Mouse (Mus musculus) 3134 (cell line): ENCODE measurements around the gene Slc25a13.

Experiments used
- DNase-seq: peaks from one replicate; pipeline ENCODE4 v3.0.0-alpha.2; 2011; ENCODE audit warnings: low spot score; ENCODE audit not compliant: insufficient read length; ENCODE audit errors: extremely low read depth

Gene Slc25a13

DNA sequence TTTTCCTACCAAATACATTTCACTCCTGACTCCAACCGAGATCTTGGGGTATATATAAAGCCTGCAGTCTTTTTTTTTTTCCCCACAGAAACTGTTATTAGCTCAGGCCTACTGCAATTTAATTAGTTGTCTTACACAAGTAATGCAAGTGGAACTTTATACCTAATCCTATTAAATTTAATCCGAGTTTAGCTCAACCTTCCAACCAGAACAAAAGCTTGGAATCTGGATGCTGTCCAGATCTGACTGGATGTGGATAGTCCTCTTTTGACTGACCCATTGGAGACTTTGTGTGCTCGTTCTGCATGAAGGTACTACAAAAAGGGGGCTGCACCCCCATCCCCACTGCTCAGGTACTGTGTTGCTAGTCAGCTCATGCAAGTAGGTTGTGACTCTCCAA lies 163.0 kb downstream of the Slc25a13 start:
- no peak for DNase-seq

DNA sequence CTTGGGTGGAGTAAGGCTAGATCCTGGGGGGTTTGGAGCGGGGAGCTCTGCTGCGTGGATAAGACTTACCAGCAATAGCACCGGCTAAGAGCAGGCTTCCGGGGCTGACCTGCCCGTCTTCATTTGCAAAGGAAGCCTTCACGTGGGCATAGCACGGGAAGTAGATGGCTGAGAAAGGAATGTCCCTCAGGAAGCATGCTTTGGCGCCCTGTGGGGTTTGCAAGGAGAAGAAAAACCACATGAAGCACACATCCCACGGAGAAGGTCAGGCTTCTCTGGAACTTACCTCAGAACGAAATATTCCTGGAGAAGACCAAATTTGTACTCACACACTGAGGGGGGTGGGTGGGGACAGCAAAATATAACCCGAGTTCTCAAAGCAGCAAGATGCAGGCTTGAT lies 164.3 kb downstream of the Slc25a13 start:
- DNase-seq: no peak

DNA sequence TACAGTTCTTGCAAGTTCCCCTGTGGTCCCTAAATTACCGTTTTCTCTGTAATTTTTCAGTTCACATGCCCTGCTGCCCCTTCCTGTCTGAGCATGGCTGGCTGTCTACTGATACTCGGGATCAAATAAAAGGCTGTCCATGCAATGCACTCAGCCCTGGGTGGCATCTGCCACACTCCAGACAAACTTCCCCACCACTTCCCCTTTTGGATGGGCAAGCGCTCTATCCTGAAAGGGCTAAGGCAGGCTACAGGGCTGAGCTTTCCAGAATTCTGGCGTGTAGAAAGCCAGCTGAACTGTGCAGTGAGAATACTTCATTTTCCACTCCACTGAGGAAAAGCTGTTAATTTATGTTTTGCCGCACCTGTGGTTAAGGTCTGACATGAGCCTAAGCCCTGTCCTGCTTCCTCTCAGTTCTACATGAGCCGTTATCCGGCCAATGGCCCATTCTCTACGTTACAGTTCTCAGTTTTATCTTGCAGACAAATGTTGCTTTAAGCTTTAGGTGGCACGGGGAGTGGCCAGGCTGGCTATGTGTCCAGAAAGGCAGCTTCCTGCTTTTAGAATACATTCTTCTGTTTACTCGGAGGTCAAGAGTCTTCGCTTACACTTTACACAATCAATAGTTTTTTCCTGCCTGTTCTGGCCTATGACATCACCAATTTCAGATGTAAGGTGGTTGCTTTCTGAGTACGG lies 170.1 kb downstream of the Slc25a13 start:
- no peak for DNase-seq

DNA sequence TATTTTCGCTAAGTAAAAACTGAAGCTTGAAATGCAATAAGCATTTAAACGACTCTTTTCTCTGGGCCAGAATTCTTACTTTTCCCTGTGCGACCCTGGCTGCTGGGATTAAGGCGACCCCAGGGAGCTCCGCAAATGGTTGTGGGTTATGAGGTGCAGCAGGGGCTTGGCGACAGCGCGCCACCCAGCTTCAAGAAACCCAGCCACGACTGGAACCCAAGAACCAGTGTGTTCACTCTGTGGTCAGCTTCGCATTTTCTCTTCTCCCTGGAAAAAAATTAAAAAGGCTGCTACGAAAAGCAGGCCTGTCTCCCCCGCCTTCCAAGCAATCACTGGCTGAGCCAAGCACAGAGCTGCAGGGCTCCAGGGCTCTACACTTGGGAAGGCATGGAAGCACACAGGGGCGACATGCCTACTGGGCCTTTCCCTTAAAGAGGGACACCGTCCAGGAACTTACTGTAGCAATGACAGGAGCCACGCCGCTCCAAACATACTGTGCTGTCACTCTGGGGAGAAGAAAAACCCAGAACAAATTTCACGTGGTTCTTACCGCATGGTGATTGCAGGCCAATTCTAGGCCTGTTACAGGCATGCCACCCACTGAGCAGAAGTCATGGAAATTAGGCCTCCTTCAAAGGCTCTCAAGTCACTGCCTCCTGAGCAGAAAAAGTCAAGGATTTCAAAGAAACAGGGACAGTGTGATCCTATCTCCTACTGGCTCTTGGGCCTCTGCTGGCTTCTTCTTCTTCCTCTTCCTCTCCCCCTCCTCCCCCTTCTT lies 178.0 kb downstream of the Slc25a13 start:
- DNase-seq: no peak

DNA sequence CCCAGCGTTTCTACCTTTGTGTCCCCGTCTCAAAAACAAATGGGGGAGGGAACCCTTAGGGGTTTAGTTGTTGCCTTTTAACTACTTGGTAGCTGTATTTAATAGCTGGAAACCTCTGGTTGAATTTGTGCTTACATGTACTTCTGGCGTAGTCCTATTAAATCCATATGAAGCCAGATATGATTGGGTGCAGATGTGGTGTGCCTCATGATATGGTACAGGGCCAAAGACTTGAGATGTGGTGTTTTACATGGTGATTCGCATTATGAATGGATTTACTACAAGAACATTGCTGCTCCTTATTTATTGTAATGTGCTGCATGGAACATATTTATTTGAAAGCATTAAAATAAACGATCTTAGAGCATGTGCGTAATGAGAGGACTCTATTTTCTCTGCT lies 189.3 kb downstream of the Slc25a13 start:
- DNase-seq: no peak

DNA sequence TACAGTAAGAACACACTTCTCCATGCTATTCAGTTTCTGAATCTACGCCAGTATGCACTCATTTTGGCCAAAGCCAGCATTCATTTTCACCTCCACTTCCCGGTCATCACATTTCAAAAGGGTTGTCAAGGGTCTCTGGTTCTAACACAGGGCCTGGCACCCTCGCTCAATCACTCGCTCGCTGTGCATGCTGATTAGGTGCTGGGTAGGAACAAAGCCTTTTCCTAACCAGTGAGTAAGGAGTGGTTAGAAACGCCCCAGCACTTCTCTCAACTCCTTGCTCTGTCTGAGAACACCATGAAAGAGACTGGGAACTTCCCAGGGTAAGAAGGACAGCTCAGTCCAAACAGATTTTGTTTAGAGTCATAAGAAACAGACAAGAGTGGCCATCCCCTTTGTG lies 193.0 kb downstream of the Slc25a13 start:
- no peak for DNase-seq

DNA sequence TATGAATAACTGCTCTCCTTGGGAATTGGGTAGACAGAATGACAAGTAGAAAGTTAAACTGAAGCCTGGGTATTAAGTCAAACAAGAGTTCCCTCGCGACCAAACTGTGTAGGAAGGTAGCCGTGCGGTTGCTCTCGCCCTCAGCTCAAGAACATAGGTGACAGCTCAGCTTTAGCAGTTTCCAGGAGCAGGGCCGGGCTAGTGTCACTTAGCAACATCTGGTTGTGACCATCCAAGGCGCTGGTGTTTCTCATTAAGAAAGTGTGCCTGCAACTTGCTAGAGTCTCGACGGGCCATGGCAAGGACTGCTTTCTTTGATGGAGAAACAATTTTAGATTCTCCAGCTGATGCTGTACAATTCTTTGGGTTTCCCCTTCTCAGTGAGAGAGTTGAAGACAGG lies 200.0 kb downstream of the Slc25a13 start:
- DNase-seq: no peak

DNA sequence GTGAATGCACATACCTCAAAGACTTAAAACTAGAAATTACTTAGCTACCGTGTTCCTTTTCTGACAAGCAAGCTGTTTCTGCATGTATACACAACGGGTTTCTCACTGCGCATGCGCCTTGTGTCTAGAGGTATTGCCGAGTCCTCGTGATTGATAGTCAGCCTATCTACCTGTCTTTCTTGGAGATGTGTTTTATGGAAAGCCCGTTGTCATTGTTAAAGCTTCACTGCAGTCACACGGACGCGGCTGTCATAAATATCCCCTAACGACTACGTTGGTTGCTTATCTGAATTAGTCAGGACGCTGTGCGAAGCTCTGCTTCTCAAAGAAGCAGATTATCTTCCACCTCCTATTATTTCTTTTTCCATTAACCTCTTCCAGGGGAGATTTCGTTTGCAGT lies 201.4 kb downstream of the Slc25a13 start:
- DNase-seq: no peak

DNA sequence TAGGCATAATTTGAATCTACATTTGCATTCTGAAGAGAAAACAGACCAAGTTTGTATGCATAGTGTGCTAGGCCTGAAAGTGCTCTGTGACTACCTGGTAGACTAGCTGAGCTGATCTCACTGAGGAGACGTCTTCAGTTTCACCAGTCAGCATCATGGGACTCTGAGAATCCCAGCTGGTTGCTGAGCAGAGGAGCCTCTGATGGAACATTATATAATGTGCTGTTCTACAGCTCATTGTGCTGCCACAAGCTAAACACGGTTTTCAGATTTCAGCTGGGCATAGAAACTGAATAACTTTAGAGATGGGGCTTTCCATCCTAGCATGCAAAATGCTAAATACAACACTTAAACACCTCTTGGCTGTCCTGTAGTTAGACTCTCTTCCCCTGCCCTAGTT lies 205.6 kb downstream of the Slc25a13 start:
- DNase-seq: no peak

DNA sequence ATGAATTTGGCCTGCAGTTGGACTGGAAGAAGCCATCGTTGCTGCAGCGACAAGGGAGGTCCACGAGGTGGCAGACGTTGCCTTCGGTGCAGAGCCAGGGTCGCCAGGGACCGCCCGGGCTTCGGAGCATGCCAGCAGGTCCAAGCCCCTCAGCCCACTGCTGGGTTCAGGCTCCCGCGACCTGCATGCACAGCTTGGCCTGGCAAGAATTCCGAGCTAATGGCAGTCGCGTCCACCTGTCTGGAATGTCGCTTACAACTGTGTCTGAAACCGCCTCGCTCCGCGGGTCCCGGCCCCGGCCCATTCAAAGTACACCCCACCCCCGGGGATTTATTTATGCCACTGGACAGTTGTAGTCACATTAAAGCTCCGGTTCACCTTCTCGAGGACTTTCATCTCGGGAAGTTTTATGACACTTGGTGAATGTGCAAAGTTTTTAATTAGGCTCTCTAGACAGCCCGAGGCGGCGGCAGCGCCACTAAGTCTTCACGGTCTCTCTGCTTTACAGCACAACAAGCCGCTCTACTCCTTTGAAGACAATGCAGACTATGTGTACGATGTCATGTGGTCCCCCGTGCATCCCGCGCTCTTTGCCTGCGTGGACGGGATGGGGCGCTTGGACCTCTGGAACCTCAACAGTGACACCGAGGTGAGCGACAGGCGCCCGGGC lies 211.1 kb downstream of the Slc25a13 start:
- DNase-seq: peak; percentile 28

DNA sequence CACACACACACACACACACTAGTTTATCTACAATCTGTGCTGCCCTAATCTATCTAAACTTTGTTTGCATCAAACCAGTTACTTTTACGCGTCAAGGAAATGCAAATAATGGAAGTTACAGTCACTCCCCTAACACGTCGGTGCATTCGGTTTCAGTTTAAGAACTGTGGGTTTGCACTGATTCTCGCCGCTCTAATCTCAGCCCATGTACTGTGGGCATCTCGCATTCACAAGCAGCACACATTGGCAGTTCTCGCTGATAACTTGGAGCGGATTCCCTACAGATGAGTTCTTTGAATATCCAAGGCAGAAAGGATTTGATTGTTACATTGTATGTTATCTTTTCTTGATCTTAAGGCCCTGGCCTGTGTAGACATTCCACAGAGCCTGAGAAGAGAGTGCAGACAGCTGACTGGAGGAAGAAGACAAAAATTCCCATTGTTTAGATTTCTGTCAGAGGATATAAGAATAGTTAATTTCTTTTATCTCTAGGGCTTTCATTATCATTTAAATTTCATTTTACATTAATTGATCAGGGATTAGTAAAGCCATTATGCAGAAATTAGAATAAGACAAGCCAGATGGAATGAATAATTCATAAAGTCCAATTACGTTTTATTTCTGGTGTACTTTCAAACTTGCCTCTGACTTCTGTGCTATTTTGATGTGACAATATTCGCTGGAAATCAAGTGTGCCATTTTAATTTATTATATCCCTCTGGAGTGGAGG lies 212.1 kb downstream of the Slc25a13 start:
- no peak for DNase-seq

DNA sequence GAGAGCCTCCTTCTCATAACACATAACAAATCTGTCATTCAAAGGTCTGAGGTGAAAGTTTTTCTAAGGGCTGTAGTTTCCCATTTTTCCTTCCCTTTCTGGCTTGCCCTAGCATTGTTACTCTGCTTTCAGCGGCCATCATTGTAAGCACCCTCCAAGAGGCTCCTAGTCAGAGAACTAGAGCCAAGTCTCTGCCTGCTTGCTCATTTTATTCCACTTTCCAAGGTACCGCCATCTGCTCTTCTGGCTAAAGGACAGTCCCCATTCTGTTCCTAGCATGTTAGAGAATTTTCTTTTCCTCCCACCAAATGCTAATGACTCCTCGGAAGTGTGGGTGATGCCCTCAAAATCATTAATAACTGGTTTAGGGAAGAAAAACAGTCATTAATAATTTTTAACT lies 214.9 kb downstream of the Slc25a13 start:
- DNase-seq: no peak

DNA sequence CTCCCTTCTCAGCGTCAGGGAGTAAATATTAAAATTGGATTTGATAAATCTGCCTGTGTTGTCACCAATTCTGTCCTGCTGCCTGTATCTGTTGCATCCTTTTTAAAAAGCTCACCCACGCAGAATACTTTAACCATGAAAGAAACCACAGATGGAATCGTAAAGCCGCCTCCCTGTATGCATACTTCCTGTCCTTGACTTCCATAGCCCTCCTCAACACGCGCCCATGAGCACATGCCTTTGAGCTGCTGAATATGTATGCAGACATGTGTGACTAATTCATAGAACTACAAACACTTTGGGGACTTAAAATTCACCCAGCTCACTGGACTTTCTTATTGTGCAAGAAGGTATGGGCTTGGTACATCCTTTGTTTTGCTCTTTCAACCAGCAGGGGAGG lies 219.4 kb downstream of the Slc25a13 start:
- no peak for DNase-seq

DNA sequence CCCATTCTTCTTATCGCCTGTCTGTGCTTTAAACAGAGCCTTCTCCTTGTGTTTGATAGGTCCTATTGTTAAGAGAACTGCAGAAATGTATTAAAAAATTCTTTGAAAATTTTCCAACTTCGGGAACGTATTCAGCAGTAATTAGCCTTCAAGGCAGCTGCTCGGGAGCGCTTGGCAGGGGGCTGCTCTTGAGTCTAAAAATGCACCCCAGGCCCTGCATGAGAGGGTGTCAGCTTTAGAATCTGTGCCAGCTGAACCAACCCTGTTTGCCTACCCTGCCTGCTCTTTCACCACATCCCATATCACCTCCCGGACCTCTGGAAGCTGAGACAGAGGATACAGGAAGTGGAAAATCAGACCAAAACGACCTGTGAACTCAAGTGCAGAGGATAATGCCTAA lies 223.9 kb downstream of the Slc25a13 start:
- DNase-seq: no peak

DNA sequence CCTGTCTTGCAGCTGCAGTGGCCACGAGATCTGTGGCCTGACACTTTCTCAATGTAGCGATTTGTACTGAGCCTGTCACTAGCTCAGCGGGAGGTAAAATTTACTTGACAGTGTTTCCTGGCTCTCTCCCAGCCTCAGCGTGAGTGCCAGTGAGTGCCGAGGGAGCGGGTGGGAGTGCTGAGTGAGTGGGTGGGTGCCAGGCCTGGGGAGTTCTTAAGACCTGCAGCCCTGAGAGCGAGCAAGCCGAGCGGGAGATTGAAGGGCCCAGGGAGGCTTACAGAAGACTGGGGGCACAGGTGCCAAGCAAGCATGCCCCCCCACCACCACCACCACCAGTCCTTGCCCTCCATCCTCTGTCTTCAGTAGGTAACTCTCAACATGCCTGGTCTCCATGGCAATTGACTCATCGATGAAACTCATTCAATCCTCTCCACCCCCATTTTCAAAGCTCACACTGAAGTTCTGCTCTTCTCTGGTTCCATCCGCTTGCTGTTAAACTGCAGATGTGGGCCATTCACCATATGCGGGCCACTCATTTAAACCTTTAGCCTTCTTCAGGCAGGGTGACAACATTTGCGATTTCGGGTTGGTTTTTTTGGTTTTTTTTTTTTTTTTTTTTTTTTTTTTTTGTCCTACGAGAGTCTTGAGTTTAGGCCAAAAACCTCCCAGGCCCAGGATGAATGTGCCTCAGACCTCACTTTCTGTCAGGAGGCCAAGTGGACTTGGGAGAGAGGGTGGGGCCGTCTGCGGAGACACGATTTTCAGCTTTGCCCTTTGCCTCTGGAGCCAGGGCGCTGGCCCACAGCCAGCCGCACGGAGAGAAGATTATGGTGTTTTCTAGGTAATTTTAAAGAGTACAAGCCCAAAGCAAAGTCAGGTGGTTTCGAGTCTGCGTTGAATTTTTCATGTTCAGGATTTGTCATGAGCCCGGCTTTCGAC lies 224.9 kb downstream of the Slc25a13 start:
- DNase-seq: peak; percentile 35

DNA sequence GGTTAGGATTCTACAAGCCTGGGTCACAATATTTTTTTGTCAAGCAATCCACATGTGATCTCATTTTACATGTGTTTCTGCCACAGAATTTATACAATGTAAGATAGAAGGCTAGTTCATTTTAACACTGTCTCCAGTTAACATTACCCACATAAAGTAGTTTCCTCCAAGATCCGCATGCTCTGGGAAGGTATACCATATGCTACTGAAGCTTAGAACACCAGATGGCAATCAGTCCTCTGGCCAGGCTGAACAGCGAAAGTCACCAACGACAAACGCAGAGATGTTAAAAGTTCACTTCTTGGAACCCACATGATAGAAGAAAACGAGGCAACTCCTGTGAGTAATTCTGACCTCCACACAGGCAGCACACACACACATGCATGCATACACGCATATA lies 225.7 kb downstream of the Slc25a13 start:
- no peak for DNase-seq
